Mouse (Mus musculus): Measurements from ENCODE around the gene Rnf144b. TPM values are rescaled to one million over a fixed set of nuclear protein-coding genes. Genes with fewer than 3 reads are reported as not detected.
A peak's percentile ranks its signal among the peaks of the same experiment; 100 is the strongest.

The Rnf144b gene
- total RNA-seq, 2 experiments from 2014 or later = 4.2 to 5.2 TPM

DNA sequence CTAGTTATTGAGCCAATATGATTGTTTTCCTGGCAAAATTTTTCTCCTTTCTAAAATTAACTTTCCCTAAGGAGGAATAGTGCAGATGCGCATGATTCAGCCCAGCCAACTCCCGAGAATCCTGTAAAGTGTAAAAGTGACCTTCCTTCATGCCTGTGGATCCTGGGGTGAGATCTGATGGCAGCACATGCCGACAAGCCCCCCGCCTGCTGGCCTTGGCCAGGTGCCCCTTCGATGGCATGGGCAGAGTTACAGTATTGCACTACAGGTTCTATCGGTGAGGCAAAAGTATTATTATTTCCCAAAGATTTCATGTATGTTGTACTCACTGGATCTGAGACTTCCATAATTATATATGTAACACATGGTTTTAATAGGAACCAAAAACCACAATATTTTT lies 2.5 kb downstream of the Rnf144b start:
- no peak for DNase-seq

DNA sequence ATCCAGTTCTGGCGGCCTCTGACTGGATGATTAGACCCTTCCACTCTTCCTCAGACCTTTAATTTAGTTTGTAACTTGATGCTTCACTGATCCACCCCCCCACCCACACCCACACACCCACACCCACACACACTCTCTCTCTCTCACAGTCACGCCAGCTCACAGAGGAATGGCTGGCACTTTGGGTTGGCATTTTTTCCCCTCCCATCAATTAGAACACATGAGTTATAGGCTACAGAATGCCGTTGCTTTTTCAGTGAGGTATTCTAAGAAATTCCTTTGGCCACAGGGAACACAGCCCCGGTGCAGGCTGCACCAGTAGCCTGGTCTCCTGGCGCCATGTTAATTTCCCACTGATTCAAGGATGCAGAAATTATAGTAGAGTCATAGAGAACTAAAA lies 3.1 kb downstream of the Rnf144b start:
- no peak for DNase-seq

DNA sequence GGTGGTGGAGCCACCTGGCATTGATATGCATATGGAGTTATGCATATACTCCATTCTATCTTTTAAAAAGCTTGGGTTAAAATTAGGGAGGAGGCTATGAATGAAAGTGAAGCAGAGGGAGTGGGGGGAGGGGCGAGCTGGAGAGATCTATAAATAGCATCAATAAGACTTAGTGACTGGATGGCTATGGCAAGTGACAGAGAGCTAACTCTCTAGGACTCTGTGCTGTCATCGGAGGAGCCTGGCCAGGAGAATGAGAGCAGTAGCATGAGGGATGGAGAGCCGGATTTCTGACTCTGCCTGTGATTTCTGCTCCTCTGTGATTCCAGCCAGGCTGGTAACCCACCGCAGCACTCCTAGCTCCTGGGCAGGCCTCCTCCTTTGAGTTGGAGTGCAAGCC lies 6.6 kb downstream of the Rnf144b start:
- DNase-seq = no peak

GRCm38 (mm10) chr13:47133058-47133457 lies 10.6 kb downstream of the Rnf144b start:
- DNase-seq = no peak

GRCm38 (mm10) chr13:47134836-47135235 lies 12.4 kb downstream of the Rnf144b start:
- no peak for DNase-seq

DNA sequence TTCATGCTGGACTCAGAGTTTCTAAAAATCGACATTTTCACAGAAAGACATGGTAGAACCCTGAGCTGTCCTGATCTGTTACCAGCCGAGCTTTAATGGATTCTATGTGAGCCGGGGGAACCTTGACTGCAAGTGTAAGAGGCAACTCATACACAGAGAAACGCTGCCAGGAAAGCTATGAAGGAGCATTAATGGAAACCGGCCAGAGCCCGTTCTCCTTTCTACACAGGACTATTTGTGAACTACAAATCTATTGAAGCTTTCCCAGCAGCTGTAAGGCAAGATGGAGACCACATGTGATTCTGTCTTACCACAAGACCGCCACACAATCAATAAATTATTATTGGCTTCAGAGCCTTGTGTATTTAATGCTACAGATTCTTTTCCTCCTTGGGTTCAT lies 13.3 kb downstream of the Rnf144b start:
- DNase-seq = no peak

- peak in 1 of 2 experiments; percentile 9 for DNase-seq
Measured at GRCm38 (mm10) chr13:47142764-47143163, 20.3 kb downstream of the Rnf144b start.

- no peak for DNase-seq
Measured at GRCm38 (mm10) chr13:47145939-47146338, 23.5 kb downstream of the Rnf144b start.

GRCm38 (mm10) chr13:47146388-47146787 lies 23.9 kb downstream of the Rnf144b start:
- no peak for DNase-seq

GRCm38 (mm10) chr13:47148573-47148972 lies 26.1 kb downstream of the Rnf144b start:
- no peak for DNase-seq

- no peak for DNase-seq
Measured at GRCm38 (mm10) chr13:47149993-47150392, 27.5 kb downstream of the Rnf144b start.

GRCm38 (mm10) chr13:47151060-47151459 lies 28.6 kb downstream of the Rnf144b start:
- DNase-seq = no peak

DNA sequence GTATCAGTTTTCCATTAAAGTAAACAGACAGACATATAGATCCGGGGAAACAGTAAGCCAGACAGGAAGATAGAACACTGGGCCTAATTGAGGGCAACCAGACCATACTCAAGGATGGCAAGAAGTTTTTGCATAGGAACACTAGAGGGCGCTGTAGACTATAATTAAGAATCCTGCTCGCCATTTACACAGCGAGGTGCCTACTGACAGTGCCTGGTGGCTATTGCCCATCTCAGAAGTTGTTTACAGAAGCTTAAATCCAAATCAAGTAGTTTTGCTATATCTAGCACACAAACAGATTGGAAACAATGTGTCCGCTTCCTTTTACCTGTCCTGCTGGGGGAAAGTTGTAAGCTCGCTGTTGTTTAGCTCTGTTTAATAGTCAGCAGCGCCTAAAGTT lies 29.9 kb downstream of the Rnf144b start:
- DNase-seq = peak; percentile 21 to 41

DNA sequence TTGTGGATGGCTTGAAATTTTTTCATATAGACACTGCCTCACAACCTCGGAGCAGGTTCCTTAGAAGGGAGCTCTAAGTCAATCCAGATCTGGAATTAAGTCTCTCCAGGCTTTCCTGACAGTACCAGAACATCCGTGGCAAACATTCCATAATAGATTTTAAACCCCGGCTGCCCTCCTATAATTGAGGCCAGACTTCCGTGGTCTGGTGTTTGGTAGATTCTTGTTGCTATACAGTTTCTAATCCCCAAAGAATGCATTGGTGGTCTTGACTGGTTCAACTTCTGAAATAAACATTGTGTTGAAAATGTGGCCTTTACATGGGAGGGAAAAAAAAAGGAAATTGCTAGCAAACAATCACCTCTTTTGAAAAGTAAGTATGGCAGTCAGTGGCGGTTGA lies 30.8 kb downstream of the Rnf144b start:
- no peak for DNase-seq

DNA sequence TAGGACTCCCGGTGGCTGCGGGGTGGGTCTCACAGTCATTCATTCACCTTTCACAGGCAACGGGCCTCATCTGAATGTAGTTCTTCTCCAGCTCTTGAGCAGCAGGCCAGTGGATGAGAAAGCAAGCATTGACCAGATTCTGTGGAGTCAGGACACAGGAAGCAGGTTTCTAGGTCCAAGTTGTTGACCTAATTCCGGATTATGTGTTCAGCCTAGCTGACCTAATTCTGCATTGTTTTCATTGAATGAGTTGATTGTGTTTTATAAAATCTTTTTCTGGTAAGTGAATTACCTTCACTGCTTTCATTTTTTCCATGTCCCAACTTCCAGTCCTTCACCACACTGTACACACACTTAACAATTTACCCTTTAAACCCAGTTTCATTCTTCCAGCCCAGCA lies 32.4 kb downstream of the Rnf144b start:
- no peak for DNase-seq

DNA sequence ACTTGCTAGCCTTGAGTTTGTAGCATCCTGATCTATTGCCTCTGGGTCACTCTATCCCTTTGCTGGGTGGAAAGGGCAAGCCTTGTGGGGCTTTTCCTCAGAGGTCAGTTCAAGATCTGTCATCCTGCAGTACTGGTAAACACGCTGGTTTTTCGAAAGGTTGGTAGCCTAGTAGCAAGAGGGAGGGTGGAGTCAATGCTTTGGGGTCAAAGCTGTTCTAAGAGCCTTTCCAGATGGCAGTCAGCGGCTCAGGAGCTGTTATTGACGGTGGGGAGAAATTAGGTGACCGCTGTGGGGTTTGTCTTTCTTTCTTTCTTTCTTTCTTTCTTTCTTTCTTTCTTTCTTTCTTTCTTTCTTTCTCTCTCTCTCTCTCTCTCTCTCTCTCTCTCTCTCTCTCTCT lies 34.4 kb downstream of the Rnf144b start:
- DNase-seq = no peak

DNA sequence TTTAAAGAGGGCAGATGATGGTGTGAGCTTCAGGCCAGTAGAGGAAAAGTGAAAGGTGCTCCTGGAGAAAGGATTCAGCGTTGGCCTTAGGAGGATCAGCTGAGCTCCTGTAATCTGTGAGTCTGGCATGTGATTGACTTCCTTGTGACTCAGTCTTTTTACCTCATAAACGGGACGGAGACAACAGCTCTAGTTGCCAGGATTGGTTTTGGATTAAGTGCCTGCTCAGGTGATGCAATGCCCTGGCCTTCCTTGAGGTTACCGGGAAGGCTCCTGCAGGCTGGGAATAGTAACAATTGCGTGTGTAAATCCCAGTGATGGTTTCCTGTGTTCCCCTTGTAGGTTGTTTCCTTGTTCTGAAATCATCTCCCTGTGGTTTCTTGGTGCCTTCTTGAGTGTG lies 39.5 kb downstream of the Rnf144b start:
- DNase-seq = no peak

DNA sequence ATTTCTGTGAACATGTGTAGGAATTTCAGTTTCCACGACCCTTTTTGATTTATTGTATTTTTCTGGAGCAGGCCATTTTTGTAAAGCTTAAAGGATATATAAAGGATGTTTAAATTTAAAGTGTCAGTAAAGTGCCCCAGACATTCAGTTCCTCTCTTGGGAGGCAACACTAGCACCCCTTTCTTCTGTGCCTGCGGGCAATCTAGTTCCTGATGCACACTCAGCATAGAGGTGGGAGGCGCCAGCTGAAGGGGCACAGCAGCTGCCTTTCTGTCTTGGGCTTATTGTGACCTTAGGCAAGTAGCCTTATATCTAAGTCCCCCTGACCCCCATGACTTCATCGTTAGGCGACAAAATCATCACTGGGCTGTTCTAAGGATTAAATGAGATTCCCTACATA lies 42.3 kb downstream of the Rnf144b start:
- no peak for DNase-seq

GRCm38 (mm10) chr13:47165261-47165660 lies 42.8 kb downstream of the Rnf144b start:
- no peak for DNase-seq

- no peak for DNase-seq
Measured at GRCm38 (mm10) chr13:47168484-47168883, 46.0 kb downstream of the Rnf144b start.

- DNase-seq = no peak
Measured at GRCm38 (mm10) chr13:47170026-47170425, 47.6 kb downstream of the Rnf144b start.

DNA sequence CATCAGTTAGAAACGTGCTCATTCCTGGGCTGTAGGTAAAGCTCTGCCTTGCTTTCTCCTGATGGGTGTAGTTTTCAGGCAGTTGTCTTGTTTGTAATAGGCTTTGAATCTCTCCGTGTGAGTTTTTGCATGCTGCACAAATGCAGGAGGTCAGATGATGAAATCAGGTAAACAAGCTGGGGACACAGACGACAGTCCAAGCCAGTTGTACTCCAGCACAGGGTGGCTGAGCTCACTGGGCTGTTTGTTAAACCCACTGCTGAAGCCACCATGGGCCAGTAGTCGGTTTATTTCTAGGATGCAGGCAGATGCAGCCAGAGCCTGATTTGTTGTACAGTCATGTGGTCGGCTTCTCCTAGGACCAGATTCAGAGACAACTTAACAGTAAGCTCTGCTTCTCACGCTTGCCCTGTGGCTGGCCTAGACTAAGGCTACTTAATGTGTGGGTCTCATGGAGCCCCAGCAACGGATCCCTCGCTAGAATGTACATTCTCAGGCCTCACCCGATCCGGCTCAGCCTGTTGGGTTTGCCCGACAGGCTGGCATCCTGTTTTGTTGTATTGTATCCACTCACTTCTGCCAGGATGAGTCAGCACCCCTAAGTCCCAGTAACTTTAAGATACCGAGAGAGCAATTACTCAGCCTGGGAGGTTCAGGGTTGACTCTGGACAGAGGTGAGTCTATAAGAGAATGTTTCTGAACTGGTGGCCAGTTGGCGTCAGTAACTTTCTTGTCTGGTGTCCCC lies 48.5 kb downstream of the Rnf144b start:
- peak; percentile 13 to 33 for DNase-seq

DNA sequence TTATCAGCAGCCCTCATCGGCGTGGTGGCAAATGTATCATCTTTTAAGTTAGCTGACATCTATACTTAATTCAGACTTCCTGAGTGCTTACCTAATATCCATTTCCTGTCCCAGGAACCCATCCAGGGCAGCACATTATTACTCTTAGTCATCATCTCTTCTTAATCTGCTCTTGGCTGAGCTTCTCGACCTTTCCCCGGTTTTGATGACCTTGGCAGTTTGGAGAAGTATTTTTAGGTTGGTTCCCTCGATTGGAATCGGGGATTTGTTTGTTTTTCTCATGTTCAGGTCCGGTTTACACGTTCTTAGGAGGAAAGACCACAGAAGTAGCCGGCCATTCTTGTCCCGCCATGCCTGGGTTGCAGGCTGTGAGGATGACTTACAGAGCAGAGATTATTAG lies 50.4 kb downstream of the Rnf144b start:
- DNase-seq = no peak

- no peak for DNase-seq
Measured at GRCm38 (mm10) chr13:47178182-47178581, 55.7 kb downstream of the Rnf144b start.

DNA sequence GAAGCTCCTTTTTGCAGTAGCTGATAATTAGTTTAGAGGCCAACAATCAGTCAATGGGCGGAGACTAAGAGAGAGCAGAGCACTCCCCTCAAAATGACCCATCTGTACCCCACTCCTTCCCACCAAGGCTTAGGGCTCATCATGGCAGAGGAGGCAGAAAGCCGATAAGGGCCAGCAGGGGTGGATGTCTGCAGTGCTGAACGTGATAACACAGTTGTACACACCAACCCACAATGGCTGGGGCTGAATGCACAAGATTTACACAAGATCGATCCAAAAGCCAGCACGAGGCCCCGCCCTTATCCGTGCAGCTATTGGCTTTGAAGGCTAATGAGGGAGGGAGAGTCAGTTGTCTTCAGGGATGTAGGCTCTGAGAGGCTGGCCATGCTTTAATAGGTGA lies 58.3 kb downstream of the Rnf144b start:
- DNase-seq = no peak

Data from adrenal gland, postnatal 36 days (tissue).